Mouse (Mus musculus) stomach, embryonic 14.5 days (tissue): ENCODE results near the gene Miip. TPM values are rescaled to one million over a fixed set of nuclear protein-coding genes. Genes with fewer than 3 reads are reported as not detected.
"Not testable (repeated sequence)": the region's sequence is repeated elsewhere in the genome, so short reads cannot be mapped to it uniquely, and the experiment has no call there.

Experiments
- ATAC-seq: fragments of 200-750 bp; cut with Nextera tagmentation; 2 replicates; pipeline ENCODE4 v1.8.0; 2017; ENCODE audit warnings: low read depth, moderate TSS enrichment; ENCODE audit not compliant: insufficient number of reproducible peaks, insufficient read depth, low FRiP score
- H3K27ac ChIP-seq: fragments of 300-500 bp; sonication (generic); 2 replicates; pipeline ENCODE4 v1.5.1; 2014; ENCODE audit warnings: mild to moderate bottlenecking, low read length, moderate library complexity, mixed read lengths
- H3K27me3 ChIP-seq: fragments of 300-500 bp; sonication (generic); 2 replicates; pipeline ENCODE4 v1.6.1; 2014; ENCODE audit warnings: low read length, control low read depth, mixed read lengths; ENCODE audit not compliant: control insufficient read depth, insufficient read depth
- H3K36me3 ChIP-seq: fragments of 300-500 bp; sonication (generic); 2 replicates; pipeline ENCODE4 v1.6.1; 2014; ENCODE audit warnings: mild to moderate bottlenecking, control low read depth, low read length, moderate library complexity, mixed read lengths; ENCODE audit not compliant: control insufficient read depth, insufficient read depth
- H3K4me1 ChIP-seq: fragments of 300-500 bp; sonication (generic); 2 replicates; pipeline ENCODE4 v1.6.1; 2014; ENCODE audit warnings: low read length, control low read depth, mixed read lengths; ENCODE audit not compliant: control insufficient read depth, insufficient read depth
- H3K4me2 ChIP-seq: fragments of 300-500 bp; sonication (generic); replicated peaks from 2 replicates; pipeline ENCODE4 v1.6.1; 2014; ENCODE audit warnings: low read depth, low read length, control low read depth
- H3K4me3 ChIP-seq: fragments of 300-500 bp; sonication (generic); 2 replicates; pipeline ENCODE4 v1.5.1; 2014; ENCODE audit warnings: low read depth, low read length, control low read depth
- H3K9ac ChIP-seq: fragments of 300-500 bp; sonication (generic); replicated peaks from 2 replicates; pipeline ENCODE4 v1.6.1; 2014; ENCODE audit warnings: low read depth, mild to moderate bottlenecking, control low read depth, low read length, moderate library complexity, mixed read lengths
- H3K9me3 ChIP-seq: fragments of 300-500 bp; sonication (generic); 2 replicates; pipeline ENCODE4 v1.6.1; 2016; ENCODE audit warnings: low read depth, low read length, control low read depth; ENCODE audit not compliant: control insufficient read depth
- whole genome bisulfite sequencing: fragments of 180-500 bp; shearing (Covaris S2); extraction: QIAGEN DNeasy Blood & Tissue Kit; methylation state at CpG from one replicate; pipeline ENCODE4 v1.1.7; 2014; 5-methylcytosine and 5-hydroxymethylcytosine counted together
- polyA plus RNA-seq: library from polyadenylated mRNA; unstranded; fragments of >200 nt; fragmentation: Nextera tagmentation; extraction: Ambion mirVana; gene quantifications from 2 replicates; pipeline ENCODE4 v1.2.1, GENCODE M21; 2014

Gene Miip
- polyA plus RNA-seq, 1 experiment from 2014 or later = 33.1 TPM

- not testable (repeated sequence) for ATAC-seq, H3K4me2 ChIP-seq, H3K4me3 ChIP-seq, H3K27ac ChIP-seq, H3K9me3 ChIP-seq, H3K27me3 ChIP-seq, H3K9ac ChIP-seq
- H3K4me1 ChIP-seq = peaks cover 13% of the 10 kb centered on the region; the same call in 1 of the 2 replicates
- H3K36me3 ChIP-seq = peaks cover 32% of the 10 kb centered on the region
- 44% methylated on average over 3 of the region's 3 CpGs for WGBS
These were observed 1.8 kb downstream of the Miip start for GRCm38 (mm10) chr4:147866793-147867192.

GRCm38 (mm10) chr4:147866056-147866455, 2.6 kb downstream of the Miip start:
- Histone ChIP-seq H3K27me3 (no peaks in the 10 kb centered on the region), H3K9me3 (peaks cover 2% of the 10 kb centered on the region; the same call in 1 of the 2 replicates), H3K4me3 (no peak overlapping the region), H3K4me2 (no peak overlapping the region), H3K9ac (no peak overlapping the region), H3K4me1 (peaks cover 13% of the 10 kb centered on the region; the same call in 1 of the 2 replicates), H3K36me3 (peaks cover 36% of the 10 kb centered on the region), H3K27ac (no peak overlapping the region)
- no peak for ATAC-seq
- 94% methylated on average over 9 of the region's 9 CpGs for WGBS

GRCm38 (mm10) chr4:147865651-147866050, 3.0 kb downstream of the Miip start:
- Histone ChIP-seq H3K4me1 (peaks cover 13% of the 10 kb centered on the region; the same call in 1 of the 2 replicates), H3K27ac (no peak overlapping the region), H3K36me3 (peaks cover 38% of the 10 kb centered on the region), H3K4me2 (no peak overlapping the region), H3K27me3 (no peaks in the 10 kb centered on the region), H3K9me3 (no peaks in the 10 kb centered on the region), H3K4me3 (no peak overlapping the region), H3K9ac (no peak overlapping the region)
- no peak for ATAC-seq
- WGBS = 92% methylated on average over 6 of the region's 6 CpGs

GRCm38 (mm10) chr4:147862051-147862450, 6.6 kb downstream of the Miip start:
- no peaks in the 10 kb centered on the region for H3K9me3 ChIP-seq
- WGBS = 96% methylated on average over 3 of the region's 3 CpGs
- H3K9ac ChIP-seq = no peak overlapping the region
- no peak overlapping the region for H3K4me2 ChIP-seq
- H3K4me1 ChIP-seq = no peaks in the 10 kb centered on the region
- no peaks in the 10 kb centered on the region for H3K27me3 ChIP-seq
- no peak for ATAC-seq
- no peak overlapping the region for H3K4me3 ChIP-seq
- H3K27ac ChIP-seq = no peak overlapping the region
- peaks cover 39% of the 10 kb centered on the region for H3K36me3 ChIP-seq

GRCm38 (mm10) chr4:147850776-147851175, 17.8 kb downstream of the Miip start:
- no peaks in the 10 kb centered on the region for H3K9me3 ChIP-seq
- no peak overlapping the region for H3K27ac ChIP-seq
- 78% methylated on average over 2 of the region's 2 CpGs for WGBS
- no peak for ATAC-seq
- H3K9ac ChIP-seq = no peak overlapping the region
- H3K27me3 ChIP-seq = no peaks in the 10 kb centered on the region
- no peak overlapping the region for H3K4me2 ChIP-seq
- no peaks in the 10 kb centered on the region for H3K36me3 ChIP-seq
- H3K4me1 ChIP-seq = peaks cover 4% of the 10 kb centered on the region; the same call in 1 of the 2 replicates
- no peak overlapping the region for H3K4me3 ChIP-seq

- Histone ChIP-seq H3K27ac (no peak overlapping the region), H3K9me3 (no peaks in the 10 kb centered on the region), H3K4me1 (peaks cover 4% of the 10 kb centered on the region; the same call in 1 of the 2 replicates), H3K9ac (peak overlapping the region; percentile 52), H3K4me2 (peak overlapping the region; percentile 50), H3K4me3 (peak overlapping the region; percentile 71), H3K36me3 (no peaks in the 10 kb centered on the region), H3K27me3 (no peaks in the 10 kb centered on the region)
- peak; percentile 67 for ATAC-seq
- 3% methylated on average over 4 of the region's 4 CpGs for WGBS
These were observed 20.0 kb downstream of the Miip start for GRCm38 (mm10) chr4:147848584-147848991.

- Histone ChIP-seq H3K4me2 (peak within 1 kb of the TSS; percentile 50), H3K36me3 (0 out of 2 replicates have a peak, but pooled peaks cover 2% of the 10 kb centered on the region), H3K9me3 (peaks cover 3% of the 10 kb centered on the region; the same call in 1 of the 2 replicates), H3K4me3 (peak within 1 kb of the TSS; percentile 71), H3K4me1 (peaks cover 4% of the 10 kb centered on the region; the same call in 1 of the 2 replicates), H3K9ac (peak within 1 kb of the TSS; percentile 52), H3K27ac (0 out of 2 replicates have a peak within 1 kb of the TSS, but pooled peaks have one; percentile 21), H3K27me3 (no peaks in the 10 kb centered on the region)
- 2% methylated on average over 23 of the region's 23 CpGs for WGBS
- ATAC-seq = peak; percentile 89
These were observed 20.7 kb downstream of the Miip start, which contains the start of gene Zfp933 for GRCm38 (mm10) chr4:147847614-147848583. TSS of gene Zfp933 (minus strand) at chr4:147848366.

GRCm38 (mm10) chr4:147842871-147843270, 25.7 kb downstream of the Miip start:
- H3K4me2 ChIP-seq = no peak overlapping the region
- no peak for ATAC-seq
- 87% methylated on average over 3 of the region's 3 CpGs for WGBS
- H3K9me3 ChIP-seq = peaks cover 13% of the 10 kb centered on the region
- peaks cover 4% of the 10 kb centered on the region; the same call in 1 of the 2 replicates for H3K4me1 ChIP-seq
- H3K27me3 ChIP-seq = no peaks in the 10 kb centered on the region
- H3K9ac ChIP-seq = no peak overlapping the region
- no peak overlapping the region for H3K27ac ChIP-seq
- H3K36me3 ChIP-seq = peaks cover 11% of the 10 kb centered on the region
- no peak overlapping the region for H3K4me3 ChIP-seq
